Mouse (Mus musculus) urinary bladder, postnatal 36 days (tissue): ENCODE measurements around the gene Myom1.

Source experiments
- DNase-seq, 2 experiments: peaks; one replicate each; pipeline ENCODE4 v3.0.0; 2022; ENCODE audit warnings: low spot score in 2 of 2, mixed read lengths in 1 of 2

Myom1 gene

GRCm38 (mm10) chr17:70991706-70992625 is 10.5 kb upstream of the Myom1 start:
- no peak for DNase-seq

DNA sequence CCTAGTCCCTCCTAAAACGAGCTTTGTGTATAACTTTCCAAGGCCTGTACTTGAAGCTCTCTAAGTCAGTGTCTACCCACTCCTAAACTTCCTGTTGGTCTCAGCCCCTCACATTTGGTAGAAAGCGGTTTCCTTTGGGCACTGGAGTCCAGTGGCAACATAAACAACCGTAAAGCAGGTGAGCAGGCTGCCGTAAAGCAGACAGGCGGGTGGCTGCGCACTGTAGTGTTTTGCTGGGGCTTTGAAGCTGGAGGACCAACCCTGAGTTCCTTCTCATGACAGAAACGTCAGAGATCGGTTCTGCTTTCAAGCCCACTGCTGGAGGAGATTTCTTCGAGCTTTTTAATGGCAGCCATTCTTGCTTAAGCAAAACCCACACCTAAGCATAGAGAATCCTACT is 9.8 kb upstream of the Myom1 start:
- DNase-seq = no peak

- DNase-seq = no peak
Observed at GRCm38 (mm10) chr17:70993385-70993807, 9.0 kb upstream of the Myom1 start.

GRCm38 (mm10) chr17:70994671-70995070 is 7.8 kb upstream of the Myom1 start:
- DNase-seq = no peak

DNA sequence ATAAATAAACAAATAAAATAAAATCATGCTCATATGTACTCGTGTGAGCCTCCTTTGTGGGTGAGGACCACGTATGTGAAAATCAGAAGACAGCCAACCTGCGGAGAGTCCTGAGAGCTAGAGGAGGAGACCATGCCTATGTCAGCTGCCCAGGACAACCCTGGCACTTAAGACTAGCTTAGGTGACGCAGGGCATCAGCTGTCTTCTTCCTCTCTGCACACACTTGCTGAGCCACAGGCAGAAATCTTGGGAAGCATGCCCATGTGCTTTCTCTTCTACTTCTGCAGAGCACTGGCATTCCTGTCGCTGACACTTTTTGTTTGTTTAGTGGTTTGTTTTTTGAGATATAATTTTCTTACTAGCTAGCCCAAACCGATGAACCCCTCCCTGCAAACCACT is 6.9 kb upstream of the Myom1 start:
- no peak for DNase-seq

DNA sequence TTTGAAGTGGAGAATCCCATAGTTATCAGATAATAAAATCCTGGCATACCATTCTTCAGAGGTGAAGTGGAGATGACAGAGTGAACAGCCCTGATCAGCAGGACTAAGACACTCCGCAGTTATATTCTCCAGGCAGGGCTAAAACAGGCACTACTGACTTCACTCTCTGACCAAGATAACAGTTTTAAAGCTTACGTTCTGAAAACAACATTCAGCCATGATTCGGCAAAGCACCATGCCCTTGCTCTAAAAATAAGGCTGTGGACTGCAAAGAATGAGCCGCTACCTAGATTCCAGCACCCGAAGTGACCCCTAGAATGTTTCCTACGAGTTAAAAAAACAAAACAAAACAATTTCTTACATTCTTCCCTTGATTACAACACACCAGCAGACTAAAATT is 4.6 kb upstream of the Myom1 start:
- DNase-seq = no peak

GRCm38 (mm10) chr17:70998400-70998975 is 3.9 kb upstream of the Myom1 start:
- DNase-seq = no peak

- DNase-seq = no peak
Observed at GRCm38 (mm10) chr17:70999187-70999586, 3.2 kb upstream of the Myom1 start.

- DNase-seq = no peak
Observed at GRCm38 (mm10) chr17:71000255-71000654, 2.2 kb upstream of the Myom1 start.

- DNase-seq = no peak
Observed at GRCm38 (mm10) chr17:71001067-71001466, 1.4 kb upstream of the Myom1 start.

DNA sequence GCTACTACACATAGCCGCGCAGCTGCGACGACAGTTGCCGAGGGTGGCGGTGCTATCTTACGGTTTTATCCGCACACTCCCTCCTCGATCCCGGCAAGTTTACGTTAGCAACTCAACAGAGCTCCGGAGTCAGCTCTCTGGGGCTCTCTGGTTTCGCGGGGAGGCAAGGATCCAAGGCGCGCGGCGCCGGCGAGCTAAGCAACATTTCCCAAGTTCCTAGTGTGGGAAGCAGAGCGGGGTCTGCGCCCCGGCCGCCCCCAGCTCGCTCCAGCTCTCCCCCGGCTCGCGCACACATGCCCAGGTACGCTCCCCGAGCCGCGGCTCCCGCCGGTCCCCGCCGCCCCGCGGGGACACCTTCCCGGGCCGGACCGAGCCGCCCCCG is 743 bp upstream of the Myom1 start:
- peak; percentile 48 to 51 for DNase-seq

- DNase-seq = no peak
Observed at GRCm38 (mm10) chr17:71002744-71003094, 286 bp downstream of the Myom1 start, which contains the start of gene Myl12a. Myl12a (minus strand) TSS chr17:71002878.

GRCm38 (mm10) chr17:71003112-71003511 is 679 bp downstream of the Myom1 start:
- DNase-seq = no peak

DNA sequence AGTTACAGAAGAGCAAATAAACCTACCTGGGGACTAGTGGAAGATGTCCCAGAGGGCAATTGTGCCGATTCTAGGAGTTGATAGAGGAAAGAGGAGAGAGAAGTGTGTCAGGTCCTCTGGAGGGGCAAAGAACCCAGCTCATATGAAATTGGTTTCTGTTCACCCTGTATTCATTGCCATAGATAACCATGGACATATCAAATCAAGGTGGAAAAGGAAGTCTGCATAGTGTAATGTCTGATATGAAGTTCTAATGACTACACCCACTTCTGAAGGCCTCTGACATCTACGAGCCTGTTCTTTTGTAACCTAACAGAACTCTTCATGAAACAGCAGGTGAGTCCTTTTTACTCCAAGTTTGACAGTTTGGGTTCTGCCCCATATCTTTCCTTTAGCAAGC is 1.3 kb downstream of the Myom1 start:
- no peak for DNase-seq

GRCm38 (mm10) chr17:71004186-71004960 is 1.9 kb downstream of the Myom1 start:
- DNase-seq = no peak

GRCm38 (mm10) chr17:71006976-71007375 is 4.5 kb downstream of the Myom1 start:
- no peak for DNase-seq

- no peak for DNase-seq
Observed at GRCm38 (mm10) chr17:71008676-71009075, 6.2 kb downstream of the Myom1 start.

GRCm38 (mm10) chr17:71009751-71010150 is 7.3 kb downstream of the Myom1 start:
- no peak for DNase-seq

DNA sequence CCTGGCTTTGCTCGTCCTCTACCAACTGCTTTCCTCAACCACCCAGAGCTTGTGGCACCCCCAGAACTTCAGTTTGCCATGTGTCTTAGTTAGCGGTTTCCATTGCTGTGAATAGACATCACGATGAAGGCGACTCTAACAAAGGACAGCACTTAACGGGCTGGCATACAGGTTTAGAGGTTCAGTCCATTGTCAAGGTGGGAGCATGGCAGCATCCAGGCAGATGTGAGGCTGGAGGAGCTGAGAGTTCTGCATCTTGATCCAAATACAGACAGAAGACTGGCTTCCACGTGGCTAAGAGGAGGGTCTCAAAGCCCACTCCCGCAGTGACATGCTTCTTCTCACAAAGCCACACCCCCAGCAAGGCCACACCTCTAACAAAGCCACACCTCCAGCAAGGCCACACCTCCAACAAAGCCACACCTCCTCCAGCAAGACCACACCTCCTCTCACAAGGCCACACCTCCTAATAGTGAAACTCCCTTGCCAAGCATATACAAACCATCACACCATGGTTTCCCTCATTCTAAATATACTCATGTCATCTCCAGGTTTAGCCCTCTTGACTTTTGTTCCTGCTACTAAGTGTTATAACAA is 8.3 kb downstream of the Myom1 start:
- no peak for DNase-seq

GRCm38 (mm10) chr17:71011931-71012662 is 9.7 kb downstream of the Myom1 start:
- DNase-seq = no peak

DNA sequence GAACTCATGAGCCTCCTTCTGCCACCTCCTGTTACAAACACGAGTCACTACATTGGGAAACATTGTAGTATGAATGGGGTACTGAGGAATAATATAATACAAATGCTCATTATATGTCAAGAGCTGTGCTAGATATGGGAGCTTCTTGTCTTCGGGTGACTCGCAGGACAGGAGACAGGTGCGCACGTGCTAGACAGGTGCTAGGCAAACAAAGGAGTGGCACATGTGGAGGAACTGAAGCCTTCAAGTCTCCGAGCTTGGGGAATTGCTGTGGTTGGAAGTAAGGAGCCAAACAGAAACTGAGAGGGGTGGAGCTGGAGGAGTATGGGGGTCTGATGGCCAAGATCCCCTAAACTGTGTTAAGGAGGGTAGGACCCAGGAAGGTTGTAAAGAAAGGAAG is 10.7 kb downstream of the Myom1 start:
- DNase-seq = no peak
